ENCODE assay signal across 24 mouse cellular contexts in genomic region chr19:18607907-18608306, GRCm38 (mm10). TPM values are rescaled to one million over a fixed set of nuclear protein-coding genes. Genes with fewer than 3 reads are reported as not detected.
A peak's percentile ranks its signal among the peaks of the same experiment; 100 is the strongest.
DNase-seq lines count a peak whose midpoint lies in the region; ATAC-seq and TF ChIP-seq lines count a peak whose summit lies in the region.
"Had no signal": no experiment of that assay in that cellular context is flagged by ENCODE, and none has a peak within 500 bp of the region (broad histone marks: within the 10 kb centered on the region; RNA-seq: fewer than 3 reads in every experiment).

No protein-coding gene starts in this region.

- no peak for TF ChIP-seq CTCF in kidney, postnatal 0 days (IDR thresholded peaks at IDR 0.05; ENCODE audit: low read depth)
- no peak for TF ChIP-seq CTCF in embryonic fibroblast, embryonic 13.5 days (IDR thresholded peaks at IDR 0.05; ENCODE audit: borderline replicate concordance, insufficient read depth, low read length)
- TF ChIP-seq CTCF in cerebellum, adult 2 months (IDR thresholded peaks at IDR 0.05; ENCODE audit: borderline replicate concordance, insufficient read depth, low read depth, low read length) = no peak

- WGBS in kidney, postnatal 0 days = 31% methylated on average over 7 of the region's 7 CpGs
- WGBS in cerebellum, adult 2 months = 74% methylated on average over 7 of the region's 7 CpGs

- H3K27ac ChIP-seq in kidney, postnatal 0 days = no peak overlapping the region
- peak overlapping the region; percentile 74 for H3K27ac ChIP-seq in embryonic fibroblast, embryonic 13.5 days (ENCODE audit: insufficient read depth, low read length)
- no peak overlapping the region for H3K27ac ChIP-seq in cerebellum, adult 2 months (ENCODE audit: insufficient read depth, low read length)
- H3K27ac ChIP-seq: forebrain, embryonic 13.5 days; hindbrain, postnatal 0 days; left cerebral cortex, adult 2 months; liver, embryonic 13.5 days; midbrain, embryonic 10.5 days; neural tube, embryonic 13.5 days had no signal

- H3K4me3 ChIP-seq in kidney, postnatal 0 days (replicated peaks; ENCODE audit: low read depth, low read length) = no peak overlapping the region
- no peak overlapping the region for H3K4me3 ChIP-seq in embryonic fibroblast, embryonic 13.5 days (ENCODE audit: insufficient read depth, low read length)
- H3K4me3 ChIP-seq in cerebellum, adult 2 months (replicated peaks; ENCODE audit: insufficient read depth, low read depth, low read length) = no peak overlapping the region
- H3K4me3 ChIP-seq: forebrain, embryonic 13.5 days; left cerebral cortex, adult 2 months; liver, embryonic 13.5 days; midbrain, embryonic 10.5 days; myocyte; neural tube, embryonic 13.5 days had no signal

- 0 out of 2 replicates have a peak, but pooled peaks cover under 1% of the 10 kb centered on the region for H3K36me3 ChIP-seq in kidney, postnatal 0 days (ENCODE audit: insufficient read depth, low read length)
- H3K36me3 ChIP-seq: midbrain, embryonic 10.5 days; neural tube, embryonic 13.5 days had no signal

- no peaks in the 10 kb centered on the region for H3K9me3 ChIP-seq in kidney, postnatal 0 days (replicated peaks; ENCODE audit: low read length)
- H3K9me3 ChIP-seq: forebrain, embryonic 13.5 days; liver, embryonic 13.5 days; midbrain, embryonic 10.5 days; neural tube, embryonic 13.5 days had no signal

- DNase-seq in kidney, postnatal 0 days (ENCODE audit: low spot score) = no peak
- DNase-seq in kidney, adult 18-20 months = no peak
- DNase-seq in ES-CJ7 (ENCODE audit: low read depth, low spot score) = peak; percentile 67
- DNase-seq in cerebellum, adult 2 months = no peak
- DNase-seq in urinary bladder, adult 2 months (ENCODE audit: low spot score) = no peak
- DNase-seq: adrenal gland, postnatal 25 days; cerebellum, adult 9-11 months; kidney, adult 8-10 months; layer of hippocampus, adult 9-11 months; liver, embryonic 13.5 days; lung, embryonic 14.5 days; lung, postnatal 4 days; retina, postnatal 1 day; right cerebral cortex, postnatal 25 days; thymus, postnatal 14 days had no signal

- no peak overlapping the region for H3K9ac ChIP-seq in kidney, postnatal 0 days (ENCODE audit: low read depth, low read length)
- H3K9ac ChIP-seq: forebrain, embryonic 13.5 days; liver, embryonic 13.5 days; lung, embryonic 14.5 days; neural tube, embryonic 13.5 days had no signal

- TF ChIP-seq POLR2A in embryonic fibroblast, embryonic 13.5 days (IDR thresholded peaks at IDR 0.05; ENCODE audit: low read depth, low read length) = no peak
- no peak for TF ChIP-seq POLR2A in cerebellum, adult 2 months (IDR thresholded peaks at IDR 0.05; ENCODE audit: borderline replicate concordance, insufficient read depth, low read length)

- H3K4me2 ChIP-seq in kidney, postnatal 0 days (ENCODE audit: low read length) = no peak overlapping the region
- H3K4me2 ChIP-seq: forebrain, embryonic 13.5 days; liver, embryonic 13.5 days; lung, embryonic 14.5 days; neural tube, embryonic 13.5 days had no signal

- 0 out of 2 replicates have a peak, but pooled peaks have one; percentile 38 for ATAC-seq in kidney, postnatal 0 days (replicated peaks; ENCODE audit: low FRiP score, low read depth)
- no peak for ATAC-seq in megakaryocyte, adult 5-6 weeks (ENCODE audit: poor library complexity, severe bottlenecking)
- ATAC-seq: forebrain, embryonic 13.5 days; hindbrain, postnatal 0 days; midbrain, embryonic 16.5 days had no signal

- no peaks in the 10 kb centered on the region for H3K27me3 ChIP-seq in kidney, postnatal 0 days (ENCODE audit: insufficient read depth, low read length)
- H3K27me3 ChIP-seq in cerebellum, adult 2 months (ENCODE audit: control insufficient read depth, insufficient read depth, low read length) = no peaks in the 10 kb centered on the region
- H3K27me3 ChIP-seq: forebrain, embryonic 13.5 days; liver, embryonic 13.5 days; neural tube, embryonic 13.5 days had no signal

- peaks cover 10% of the 10 kb centered on the region for H3K4me1 ChIP-seq in kidney, postnatal 0 days (replicated peaks; ENCODE audit: insufficient read depth, low read length)
- peaks cover 7% of the 10 kb centered on the region; the same call in 1 of the 2 replicates for H3K4me1 ChIP-seq in embryonic fibroblast, embryonic 13.5 days (ENCODE audit: control insufficient read depth, insufficient read depth, low read length)
- H3K4me1 ChIP-seq in cerebellum, adult 2 months (ENCODE audit: control insufficient read depth, insufficient read depth, low read length) = peaks cover 4% of the 10 kb centered on the region
- H3K4me1 ChIP-seq: forebrain, embryonic 13.5 days; neural tube, embryonic 13.5 days had no signal

RNA-seq across cellular contexts. Expression of gene Ostf1, which starts 23.7 kb away (rescaled TPM):
- polyA plus RNA-seq in kidney, postnatal 0 days (2015; fragmentation: Nextera tagmentation; extraction: Ambion mirVana) = 190 and 191 TPM in 2 replicates
- polyA plus RNA-seq in embryonic fibroblast, embryonic 13.5 days (2011; ENCODE audit: insufficient read length, low read depth, missing spikeins) = 106 and 109 TPM in 2 replicates
- polyA plus RNA-seq in cerebellum, adult 2 months (2012; rRNA removed) = 26.4 and 29.0 TPM in 2 replicates
- 85.0 and 103 TPM in 2 replicates for polyA plus RNA-seq in urinary bladder, adult 2 months (2012; rRNA removed)
- total RNA-seq in megakaryocyte, adult 5-6 weeks (2015) = 384 and 411 TPM in 2 replicates
- total RNA-seq in megakaryocyte, adult 5-6 weeks (2017) = 378 and 396 TPM in 2 replicates

RNA-seq across cellular contexts. Expression of gene Nmrk1, which starts 23.8 kb away (rescaled TPM):
- 20.6 and 24.7 TPM in 2 replicates for polyA plus RNA-seq in kidney, postnatal 0 days (2015; fragmentation: Nextera tagmentation; extraction: Ambion mirVana)
- 11.4 and 17.5 TPM in 2 replicates for polyA plus RNA-seq in embryonic fibroblast, embryonic 13.5 days (2011; ENCODE audit: insufficient read length, low read depth, missing spikeins)
- 10.7 and 10.8 TPM in 2 replicates for polyA plus RNA-seq in cerebellum, adult 2 months (2012; rRNA removed)
- polyA plus RNA-seq in urinary bladder, adult 2 months (2012; rRNA removed) = 12.6 and 14.7 TPM in 2 replicates
- total RNA-seq in megakaryocyte, adult 5-6 weeks (2015) = 6.1 and 13.0 TPM in 2 replicates
- total RNA-seq in megakaryocyte, adult 5-6 weeks (2017) = 3.7 and 4.6 TPM in 2 replicates
